Mouse (Mus musculus) heart, embryonic 12.5 days (tissue): ENCODE measurements at regions not wholly inside any gene's neighbourhood (a gene's known extent, or its start where the extent isn't known, plus 50 kb on each side); places are given as distances from the start of the nearest gene placed in this dataset.

Source experiments
- ATAC-seq: fragments of 200-750 bp; cut with Nextera tagmentation; 2 replicates; pipeline ENCODE4 v1.8.0; 2017; ENCODE audit warnings: moderate TSS enrichment, moderate library complexity; ENCODE audit not compliant: insufficient number of reproducible peaks, low FRiP score
- H3K27ac ChIP-seq: fragments of 300-500 bp; sonication (generic); 2 replicates; pipeline ENCODE4 v1.5.1; 2016; ENCODE audit warnings: mild to moderate bottlenecking, moderate library complexity; ENCODE audit not compliant: poor library complexity, severe bottlenecking
- H3K27me3 ChIP-seq: fragments of 300-500 bp; sonication (generic); replicated peaks from 2 replicates; pipeline ENCODE4 v1.6.1; 2016; ENCODE audit warnings: mild to moderate bottlenecking, moderate library complexity
- H3K36me3 ChIP-seq: fragments of 300-500 bp; sonication (generic); 2 replicates; pipeline ENCODE4 v1.6.1; 2016; ENCODE audit warnings: mild to moderate bottlenecking, moderate library complexity
- H3K4me1 ChIP-seq: fragments of 300-500 bp; sonication (generic); replicated peaks from 2 replicates; pipeline ENCODE4 v1.6.1; 2016; ENCODE audit warnings: mild to moderate bottlenecking
- H3K4me2 ChIP-seq: fragments of 300-500 bp; sonication (generic); 2 replicates; pipeline ENCODE4 v1.6.1; 2016; ENCODE audit warnings: mild to moderate bottlenecking, moderate library complexity
- H3K4me3 ChIP-seq: fragments of 300-500 bp; sonication (generic); 2 replicates; pipeline ENCODE4 v1.5.1; 2016; ENCODE audit warnings: mild to moderate bottlenecking
- H3K9ac ChIP-seq: fragments of 300-500 bp; sonication (generic); 2 replicates; pipeline ENCODE4 v1.6.1; 2016; ENCODE audit warnings: mild to moderate bottlenecking, moderate library complexity
- H3K9me3 ChIP-seq: fragments of 300-500 bp; sonication (generic); replicated peaks from 2 replicates; pipeline ENCODE4 v1.6.1; 2016; ENCODE audit warnings: mild to moderate bottlenecking, moderate library complexity
- WGBS: fragments of 180-500 bp; shearing (Covaris S2); methylation state at CpG from one replicate; pipeline ENCODE4 v1.1.7; 2016; 5-methylcytosine and 5-hydroxymethylcytosine counted together

- no peak overlapping the region for H3K27ac ChIP-seq
These were observed 216.0 kb upstream of the Srek1ip1 start for GRCm38 (mm10) chr13:104576188-104576789.

GRCm38 (mm10) chr13:104577856-104578255 is 214.4 kb upstream of the Srek1ip1 start:
- 74% methylated on average over 11 of the region's 11 CpGs for WGBS
- 0 out of 2 replicates have a peak, but pooled peaks cover 2% of the 10 kb centered on the region for H3K4me1 ChIP-seq
- H3K4me2 ChIP-seq: no peak overlapping the region
- no peaks in the 10 kb centered on the region for H3K36me3 ChIP-seq
- ATAC-seq: no peak
- H3K27ac ChIP-seq: no peak overlapping the region
- no peaks in the 10 kb centered on the region for H3K9me3 ChIP-seq
- H3K9ac ChIP-seq: no peak overlapping the region
- no peaks in the 10 kb centered on the region for H3K27me3 ChIP-seq
- H3K4me3 ChIP-seq: no peak overlapping the region

More at GRCm38 (mm10) chr13:104576188-104576789, 216.0 kb upstream of the Srek1ip1 start:
- H3K27me3 ChIP-seq: no peaks in the 10 kb centered on the region
- peaks cover 10% of the 10 kb centered on the region; the same call in 1 of the 2 replicates for H3K4me1 ChIP-seq
- H3K4me2 ChIP-seq: no peak overlapping the region
- H3K9ac ChIP-seq: no peak overlapping the region
- no peak for ATAC-seq
- H3K36me3 ChIP-seq: no peaks in the 10 kb centered on the region
- no peaks in the 10 kb centered on the region for H3K9me3 ChIP-seq
- 81% methylated on average over 10 of the region's 10 CpGs for WGBS
- H3K4me3 ChIP-seq: no peak overlapping the region

DNA sequence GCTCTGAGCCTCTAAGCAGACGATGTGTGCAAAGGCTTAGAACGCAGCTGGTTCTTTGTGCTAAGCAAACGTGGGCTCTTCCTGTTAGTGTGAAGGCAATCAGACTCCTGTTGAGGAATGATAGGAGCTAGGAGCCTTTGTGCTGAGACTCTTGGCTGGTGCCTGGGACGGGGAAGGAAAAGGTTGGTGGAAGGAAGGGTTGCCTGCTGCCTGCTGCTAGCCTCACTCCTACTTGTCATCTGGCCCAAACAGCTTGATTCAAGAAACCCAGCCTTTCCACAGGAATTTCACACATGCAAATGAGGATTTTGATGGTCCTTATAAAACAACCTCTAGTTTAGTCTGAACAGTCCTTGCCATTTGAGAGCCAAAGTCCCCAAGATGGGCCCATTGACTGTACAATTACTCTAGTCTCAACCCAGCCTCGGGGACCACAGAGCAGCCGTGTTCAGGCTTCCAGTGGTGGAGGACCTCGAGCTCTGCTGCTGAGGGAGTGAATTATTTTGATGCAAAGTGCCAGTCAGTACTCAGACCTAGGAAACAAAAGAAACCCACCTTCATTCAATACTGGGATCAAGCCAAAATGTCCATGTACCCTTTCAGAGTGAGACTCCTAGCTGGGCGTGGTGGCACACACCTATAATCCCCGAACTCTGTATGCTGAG is 211.5 kb upstream of the Srek1ip1 start:
- Histone ChIP-seq H3K4me1 (no peaks in the 10 kb centered on the region), H3K27me3 (no peaks in the 10 kb centered on the region), H3K9ac (no peak overlapping the region), H3K4me2 (no peak overlapping the region), H3K27ac (no peak overlapping the region), H3K9me3 (no peaks in the 10 kb centered on the region), H3K4me3 (no peak overlapping the region), H3K36me3 (no peaks in the 10 kb centered on the region)
- WGBS: 52% methylated on average over 9 of the region's 9 CpGs
- ATAC-seq: no peak
